In the genomic region with DNA sequence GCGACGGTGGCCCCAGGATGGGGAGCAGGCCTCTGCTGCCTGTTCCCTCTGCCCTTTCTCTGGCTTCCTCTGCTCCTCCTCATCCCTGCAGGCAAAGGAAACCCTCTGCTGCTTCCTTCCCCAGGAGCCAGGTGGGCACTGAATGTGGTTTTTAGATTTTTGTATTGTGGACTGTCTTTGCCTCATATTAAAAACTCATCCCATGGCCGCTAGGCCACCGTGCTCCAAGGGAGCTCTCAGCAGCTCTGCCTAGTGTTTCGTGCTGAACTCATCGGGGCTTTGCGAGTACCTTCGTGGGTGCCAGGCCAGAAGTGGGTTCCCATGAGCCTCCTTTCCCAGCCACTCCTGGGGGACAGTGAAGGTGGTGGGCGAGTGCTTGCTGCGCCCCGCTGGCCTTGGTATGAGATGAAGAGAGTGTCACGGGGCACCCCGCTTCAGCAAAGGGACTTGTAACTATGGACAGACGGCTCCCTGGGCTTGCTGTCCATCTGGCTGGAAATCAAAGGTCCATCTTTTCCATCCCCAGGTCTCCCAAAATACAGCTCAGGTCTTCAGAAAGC, we compare ENCODE assay signal across 11 mouse cellular contexts. TPM values are rescaled to one million over a fixed set of nuclear protein-coding genes. Genes with fewer than 3 reads are reported as not detected.
DNase-seq lines count a peak whose midpoint lies in the region; ATAC-seq and TF ChIP-seq lines count a peak whose summit lies in the region.
"Had no signal": no experiment of that assay in that cellular context is flagged by ENCODE, and none has a peak within 500 bp of the region (broad histone marks: within the 10 kb centered on the region; RNA-seq: fewer than 3 reads in every experiment).

No protein-coding gene starts in this region.

- peaks cover 77% of the 10 kb centered on the region for H3K36me3 ChIP-seq in forebrain, embryonic 13.5 days (ENCODE audit: poor library complexity, severe bottlenecking)
- peaks cover 60% of the 10 kb centered on the region for H3K36me3 ChIP-seq in forebrain, postnatal 0 days (ENCODE audit: insufficient read depth)
- H3K36me3 ChIP-seq in neural tube, embryonic 11.5 days (ENCODE audit: control insufficient read depth, insufficient read depth, low read length), result peaks cover 31% of the 10 kb centered on the region
- H3K36me3 ChIP-seq in neural tube, embryonic 15.5 days, result peaks cover 58% of the 10 kb centered on the region
- peaks cover 47% of the 10 kb centered on the region for H3K36me3 ChIP-seq in hindbrain, postnatal 0 days (ENCODE audit: insufficient read depth, low read length)

- H3K9me3 ChIP-seq in forebrain, embryonic 13.5 days (replicated peaks), result no peaks in the 10 kb centered on the region
- H3K9me3 ChIP-seq in forebrain, postnatal 0 days (ENCODE audit: low read length), result no peaks in the 10 kb centered on the region
- no peaks in the 10 kb centered on the region for H3K9me3 ChIP-seq in neural tube, embryonic 11.5 days (ENCODE audit: control insufficient read depth, low read length)
- no peaks in the 10 kb centered on the region for H3K9me3 ChIP-seq in neural tube, embryonic 15.5 days (replicated peaks)
- no peaks in the 10 kb centered on the region for H3K9me3 ChIP-seq in hindbrain, postnatal 0 days (ENCODE audit: low read length)

- ATAC-seq in forebrain, embryonic 13.5 days, result no peak
- ATAC-seq in forebrain, postnatal 0 days, result no peak
- ATAC-seq in neural tube, embryonic 11.5 days (ENCODE audit: insufficient read depth, low FRiP score, low TSS enrichment), result no peak
- no peak for ATAC-seq in neural tube, embryonic 15.5 days (ENCODE audit: low FRiP score)
- no peak for ATAC-seq in hindbrain, postnatal 0 days
- no peak for ATAC-seq in megakaryocyte, adult 5-6 weeks (ENCODE audit: poor library complexity, severe bottlenecking)

- H3K4me1 ChIP-seq in forebrain, embryonic 13.5 days, result peaks cover 33% of the 10 kb centered on the region
- H3K4me1 ChIP-seq in forebrain, postnatal 0 days (ENCODE audit: insufficient read depth), result peaks cover 10% of the 10 kb centered on the region; the same call in 1 of the 2 replicates
- peaks cover 19% of the 10 kb centered on the region for H3K4me1 ChIP-seq in neural tube, embryonic 11.5 days (ENCODE audit: control insufficient read depth, insufficient read depth, low read length)
- H3K4me1 ChIP-seq in neural tube, embryonic 15.5 days, result peaks cover 25% of the 10 kb centered on the region
- H3K4me1 ChIP-seq in hindbrain, postnatal 0 days (ENCODE audit: insufficient read depth, low read length), result peaks cover 14% of the 10 kb centered on the region; the same call in 1 of the 2 replicates

- no peak overlapping the region for H3K4me2 ChIP-seq in forebrain, embryonic 13.5 days
- H3K4me2 ChIP-seq in forebrain, postnatal 0 days (ENCODE audit: low read depth), result no peak overlapping the region
- no peak overlapping the region for H3K4me2 ChIP-seq in neural tube, embryonic 11.5 days (ENCODE audit: low read depth)
- no peak overlapping the region for H3K4me2 ChIP-seq in neural tube, embryonic 15.5 days
- no peak overlapping the region for H3K4me2 ChIP-seq in hindbrain, postnatal 0 days (ENCODE audit: low read depth, low read length)

- TF ChIP-seq CTCF in forebrain, postnatal 0 days (IDR thresholded peaks at IDR 0.05; ENCODE audit: low read depth), result no peak
- TF ChIP-seq CTCF in hindbrain, postnatal 0 days (IDR thresholded peaks at IDR 0.05; ENCODE audit: low read depth), result no peak
- TF ChIP-seq CTCF in layer of hippocampus, adult 2 months (conservative IDR thresholded peaks at IDR 0.05), result no peak

- 0 out of 2 replicates have a peak overlapping the region, but pooled peaks have one; percentile 32 for H3K9ac ChIP-seq in forebrain, embryonic 13.5 days
- H3K9ac ChIP-seq in forebrain, postnatal 0 days, result no peak overlapping the region
- no peak overlapping the region for H3K9ac ChIP-seq in neural tube, embryonic 11.5 days (ENCODE audit: low read length)
- H3K9ac ChIP-seq in neural tube, embryonic 15.5 days (replicated peaks), result no peak overlapping the region
- H3K9ac ChIP-seq in hindbrain, postnatal 0 days (replicated peaks; ENCODE audit: low read length), result 0 out of 2 replicates have a peak overlapping the region, but pooled peaks have one; percentile 13

- no peak overlapping the region for H3K4me3 ChIP-seq in forebrain, embryonic 13.5 days
- H3K4me3 ChIP-seq in forebrain, postnatal 0 days (ENCODE audit: low read depth, low read length), result no peak overlapping the region
- H3K4me3 ChIP-seq in neural tube, embryonic 11.5 days (ENCODE audit: low read depth, low read length), result no peak overlapping the region
- no peak overlapping the region for H3K4me3 ChIP-seq in neural tube, embryonic 15.5 days (replicated peaks)
- no peak overlapping the region for H3K4me3 ChIP-seq in hindbrain, postnatal 0 days (ENCODE audit: low read length)
- no peak overlapping the region for H3K4me3 ChIP-seq in layer of hippocampus, adult 2 months

- WGBS in forebrain, embryonic 13.5 days, result 91% methylated on average over 14 of the region's 14 CpGs
- WGBS in forebrain, postnatal 0 days, result 91% methylated on average over 14 of the region's 14 CpGs
- 93% methylated on average over 14 of the region's 14 CpGs for WGBS in neural tube, embryonic 11.5 days
- 90% methylated on average over 14 of the region's 14 CpGs for WGBS in neural tube, embryonic 15.5 days
- 81% methylated on average over 14 of the region's 14 CpGs for WGBS in hindbrain, postnatal 0 days

- no peaks in the 10 kb centered on the region for H3K27me3 ChIP-seq in forebrain, embryonic 13.5 days
- H3K27me3 ChIP-seq in forebrain, postnatal 0 days (ENCODE audit: insufficient read depth, low read length), result no peaks in the 10 kb centered on the region
- H3K27me3 ChIP-seq in neural tube, embryonic 11.5 days (ENCODE audit: control insufficient read depth, insufficient read depth, low read length), result no peaks in the 10 kb centered on the region
- H3K27me3 ChIP-seq in neural tube, embryonic 15.5 days (replicated peaks), result no peaks in the 10 kb centered on the region
- H3K27me3 ChIP-seq in hindbrain, postnatal 0 days (ENCODE audit: insufficient read depth, low read length), result no peaks in the 10 kb centered on the region

- H3K27ac ChIP-seq in forebrain, embryonic 13.5 days, result peak overlapping the region; percentile 54
- H3K27ac ChIP-seq in forebrain, postnatal 0 days (ENCODE audit: low read depth, low read length), result no peak overlapping the region
- 0 out of 2 replicates have a peak overlapping the region, but pooled peaks have one; percentile 29 for H3K27ac ChIP-seq in neural tube, embryonic 11.5 days (ENCODE audit: low read depth, low read length)
- no peak overlapping the region; the same call in 1 of the 2 replicates for H3K27ac ChIP-seq in neural tube, embryonic 15.5 days (replicated peaks)
- H3K27ac ChIP-seq in hindbrain, postnatal 0 days, result peak overlapping the region; percentile 84; the same call in 1 of the 2 replicates
- H3K27ac ChIP-seq in layer of hippocampus, adult 2 months, result no peak overlapping the region

- DNase-seq in forebrain, postnatal 0 days, result no peak
- DNase-seq in neural tube, embryonic 11.5 days (ENCODE audit: low spot score), result no peak
- DNase-seq in hindbrain, postnatal 0 days (ENCODE audit: low spot score), result no peak
- no peak for DNase-seq in layer of hippocampus, adult 2 months (ENCODE audit: low spot score in 2 of 2)
- DNase-seq in lung, postnatal 25 days (ENCODE audit: low spot score), result no peak
- DNase-seq: adrenal gland, postnatal 36 days; gastrocnemius, postnatal 10 days; heart, postnatal 4 days had no signal

RNA-seq across cellular contexts. Expression of a gene that starts 18.1 kb away (rescaled TPM):
- 40.0 and 42.2 TPM in 2 replicates for polyA plus RNA-seq in forebrain, embryonic 13.5 days (2015; fragmentation: Nextera tagmentation; extraction: Ambion mirVana)
- 21.5 and 30.8 TPM in 2 replicates for total RNA-seq in forebrain, postnatal 0 days (2014; rRNA removed)
- polyA plus RNA-seq in forebrain, postnatal 0 days (2015; fragmentation: Nextera tagmentation; extraction: Ambion mirVana), result 26.6 and 29.9 TPM in 2 replicates
- 39.1 and 40.6 TPM in 2 replicates for polyA plus RNA-seq in neural tube, embryonic 11.5 days (2014; fragmentation: Nextera tagmentation; extraction: Ambion mirVana)
- 33.9 and 41.5 TPM in 2 replicates for polyA plus RNA-seq in neural tube, embryonic 15.5 days (2015; fragmentation: Nextera tagmentation; extraction: Ambion mirVana)
- 9.0 and 14.0 TPM in 2 replicates for total RNA-seq in hindbrain, postnatal 0 days (2014; rRNA removed)
- 29.4 and 31.2 TPM in 2 replicates for polyA plus RNA-seq in hindbrain, postnatal 0 days (2015; fragmentation: Nextera tagmentation; extraction: Ambion mirVana)
- total RNA-seq in layer of hippocampus, adult 2 months (2021), result 10 to 100 TPM; 18.8 to 20.8 TPM
- total RNA-seq in megakaryocyte, adult 5-6 weeks (2015), result 8.4 and 9.3 TPM in 2 replicates
- total RNA-seq in megakaryocyte, adult 5-6 weeks (2017), result 7.1 and 8.3 TPM in 2 replicates

RNA-seq across cellular contexts. Expression of a gene that starts 31.2 kb away (rescaled TPM):
- polyA plus RNA-seq in forebrain, embryonic 13.5 days (2015; fragmentation: Nextera tagmentation; extraction: Ambion mirVana), result 25.8 and 26.1 TPM in 2 replicates
- total RNA-seq in forebrain, postnatal 0 days (2014; rRNA removed), result 58.8 and 70.5 TPM in 2 replicates
- 59.8 and 71.3 TPM in 2 replicates for polyA plus RNA-seq in forebrain, postnatal 0 days (2015; fragmentation: Nextera tagmentation; extraction: Ambion mirVana)
- 116 and 129 TPM in 2 replicates for polyA plus RNA-seq in neural tube, embryonic 11.5 days (2014; fragmentation: Nextera tagmentation; extraction: Ambion mirVana)
- 57.5 and 59.1 TPM in 2 replicates for polyA plus RNA-seq in neural tube, embryonic 15.5 days (2015; fragmentation: Nextera tagmentation; extraction: Ambion mirVana)
- total RNA-seq in hindbrain, postnatal 0 days (2014; rRNA removed), result 142 and 198 TPM in 2 replicates
- polyA plus RNA-seq in hindbrain, postnatal 0 days (2015; fragmentation: Nextera tagmentation; extraction: Ambion mirVana), result 99.3 and 104 TPM in 2 replicates
- 10 to 100 TPM; 23.5 to 25.4 TPM for total RNA-seq in layer of hippocampus, adult 2 months (2021)
- total RNA-seq in megakaryocyte, adult 5-6 weeks (2015), result 28.4 and 48.3 TPM in 2 replicates
- total RNA-seq in megakaryocyte, adult 5-6 weeks (2017), result 35.0 and 40.1 TPM in 2 replicates

RNA-seq across cellular contexts. Expression of a gene that starts 35.6 kb away (rescaled TPM):
- 131 and 142 TPM in 2 replicates for polyA plus RNA-seq in forebrain, embryonic 13.5 days (2015; fragmentation: Nextera tagmentation; extraction: Ambion mirVana)
- total RNA-seq in forebrain, postnatal 0 days (2014; rRNA removed), result 121 and 177 TPM in 2 replicates
- 165 and 166 TPM in 2 replicates for polyA plus RNA-seq in forebrain, postnatal 0 days (2015; fragmentation: Nextera tagmentation; extraction: Ambion mirVana)
- 123 TPM in 2 replicates for polyA plus RNA-seq in neural tube, embryonic 11.5 days (2014; fragmentation: Nextera tagmentation; extraction: Ambion mirVana)
- 152 and 155 TPM in 2 replicates for polyA plus RNA-seq in neural tube, embryonic 15.5 days (2015; fragmentation: Nextera tagmentation; extraction: Ambion mirVana)
- total RNA-seq in hindbrain, postnatal 0 days (2014; rRNA removed), result 182 and 196 TPM in 2 replicates
- polyA plus RNA-seq in hindbrain, postnatal 0 days (2015; fragmentation: Nextera tagmentation; extraction: Ambion mirVana), result 162 and 163 TPM in 2 replicates
- total RNA-seq in layer of hippocampus, adult 2 months (2021), result 10 to 100 TPM; 71.5 to 73.3 TPM
- total RNA-seq in megakaryocyte, adult 5-6 weeks (2015), result 165 and 166 TPM in 2 replicates
- total RNA-seq in megakaryocyte, adult 5-6 weeks (2017), result 100 and 109 TPM in 2 replicates

RNA-seq across cellular contexts. Expression of a gene that starts 49.1 kb away (rescaled TPM):
- polyA plus RNA-seq in forebrain, embryonic 13.5 days (2015; fragmentation: Nextera tagmentation; extraction: Ambion mirVana), result 4.4 and 4.8 TPM in 2 replicates
- total RNA-seq in forebrain, postnatal 0 days (2014; rRNA removed), result 4.3 TPM in 2 replicates
- polyA plus RNA-seq in forebrain, postnatal 0 days (2015; fragmentation: Nextera tagmentation; extraction: Ambion mirVana), result 4.4 and 5.4 TPM in 2 replicates
- polyA plus RNA-seq in neural tube, embryonic 11.5 days (2014; fragmentation: Nextera tagmentation; extraction: Ambion mirVana), result 3.5 and 4.6 TPM in 2 replicates
- polyA plus RNA-seq in neural tube, embryonic 15.5 days (2015; fragmentation: Nextera tagmentation; extraction: Ambion mirVana), result 4.8 and 7.6 TPM in 2 replicates
- total RNA-seq in hindbrain, postnatal 0 days (2014; rRNA removed), result 2.1 and 7.1 TPM in 2 replicates
- 4.8 and 6.1 TPM in 2 replicates for polyA plus RNA-seq in hindbrain, postnatal 0 days (2015; fragmentation: Nextera tagmentation; extraction: Ambion mirVana)
- 1 to 10 TPM; 1.4 to 1.6 TPM for total RNA-seq in layer of hippocampus, adult 2 months (2021)
- 0.20 and 0.55 TPM in 2 replicates for total RNA-seq in megakaryocyte, adult 5-6 weeks (2015)
- total RNA-seq in megakaryocyte, adult 5-6 weeks (2017), result 0.41 TPM in 1 of 2 replicates, not detected in the other

Comparison
In these comparisons a context has a peak if more than half of its experiments do, and no peak if none do; other contexts are left out.
1. H3K27ac ChIP-seq: peak in forebrain, embryonic 13.5 days (single experiment), neural tube, embryonic 11.5 days (single experiment) and hindbrain, postnatal 0 days (single experiment); none in forebrain, postnatal 0 days (single experiment), neural tube, embryonic 15.5 days (single experiment) and layer of hippocampus, adult 2 months (single experiment).
2. H3K9ac ChIP-seq: peak in forebrain, embryonic 13.5 days (single experiment) and hindbrain, postnatal 0 days (single experiment); none in forebrain, postnatal 0 days (single experiment), neural tube, embryonic 11.5 days (single experiment) and neural tube, embryonic 15.5 days (single experiment).